ENCODE assay signal across 8 mouse cellular contexts in genomic region chr12:55492184-55492898, GRCm38 (mm10). TPM values are rescaled to one million over a fixed set of nuclear protein-coding genes. Genes with fewer than 3 reads are reported as not detected.
DNase-seq lines count a peak whose midpoint lies in the region; ATAC-seq lines count a peak whose summit lies in the region.

TSS of gene Nfkbia (minus strand) at chr12:55492647.

- no peaks in the 10 kb centered on the region for H3K9me3 ChIP-seq in intestine, embryonic 14.5 days (ENCODE audit: control insufficient read depth, low read length)

- peak within 1 kb of the TSS; percentile 85 for H3K4me2 ChIP-seq in intestine, embryonic 14.5 days (ENCODE audit: low read length)

- H3K4me1 ChIP-seq in intestine, embryonic 14.5 days (replicated peaks; ENCODE audit: control insufficient read depth, insufficient read depth, low read length): peaks cover 22% of the 10 kb centered on the region

- H3K36me3 ChIP-seq in intestine, embryonic 14.5 days (ENCODE audit: control insufficient read depth, insufficient read depth, low read length): peaks cover 34% of the 10 kb centered on the region

- H3K9ac ChIP-seq in intestine, embryonic 14.5 days (ENCODE audit: low read length): peak within 1 kb of the TSS; percentile 90

- intact Hi-C loops in left cerebral cortex, postnatal 10 days (cut with DNase I): loop anchor here (5.0 kb wide), 2 partner anchors 35 to 95 kb away; no protein-coding TSS in a partner anchor

- peak within 1 kb of the TSS; percentile 97 for H3K27ac ChIP-seq in intestine, embryonic 14.5 days (ENCODE audit: low read depth)

- H3K27me3 ChIP-seq in intestine, embryonic 14.5 days (replicated peaks; ENCODE audit: control insufficient read depth, insufficient read depth, low read length): no peaks in the 10 kb centered on the region

- peak; percentile 88 for ATAC-seq in intestine, embryonic 14.5 days (replicated peaks; ENCODE audit: low FRiP score, low TSS enrichment, low read depth)
- peak; percentile 54 for ATAC-seq in megakaryocyte progenitor cell, adult 5-6 weeks (replicated peaks; ENCODE audit: poor library complexity)

- H3K4me3 ChIP-seq in intestine, embryonic 14.5 days (ENCODE audit: low read depth, low read length): peak within 1 kb of the TSS; percentile 74

- peak; percentile 98 for DNase-seq in adrenal gland, adult 2 months
- DNase-seq in embryo, embryonic 11 days: peak; percentile 92
- DNase-seq in gastrocnemius, postnatal 25 days: peak; percentile 97
- peak; percentile 96 for DNase-seq in intestine, embryonic 14.5 days (ENCODE audit: low spot score)
- peak; percentile 90 to 95 for DNase-seq in left cerebral cortex, postnatal 10 days (ENCODE audit: extremely low spot score in 1 of 2, low spot score in 2 of 2)
- DNase-seq in right cerebral cortex, postnatal 10 days (ENCODE audit: low spot score in 2 of 2): peak; percentile 93
- peak; percentile 95 for DNase-seq in urinary bladder, postnatal 14 days (ENCODE audit: low spot score)

- under 1% methylated on average over 48 of the region's 58 CpGs for WGBS in intestine, embryonic 14.5 days

RNA-seq across cellular contexts. Expression of gene Nfkbia, which starts in this region (rescaled TPM):
- total RNA-seq in adrenal gland, adult 2 months (2021): 10 to 100 TPM; 90.6 to 94.6 TPM
- 197 and 256 TPM in 2 replicates for polyA plus RNA-seq in adrenal gland, adult 2 months (2012; rRNA removed)
- 10 to 100 TPM; 17.8 to 20.8 TPM for total RNA-seq in gastrocnemius, postnatal 25 days (2021)
- polyA plus RNA-seq in intestine, embryonic 14.5 days (2014; fragmentation: Nextera tagmentation; extraction: Ambion mirVana): 75.3 and 80.3 TPM in 2 replicates
- 10 to 100 TPM; 27.8 to 37.5 TPM for total RNA-seq in left cerebral cortex, postnatal 10 days (2021)
- total RNA-seq in megakaryocyte progenitor cell, adult 5-6 weeks (2015): 40.6 and 85.4 TPM in 2 replicates
- total RNA-seq in megakaryocyte progenitor cell, adult 5-6 weeks (2017): 36.4 and 69.6 TPM in 2 replicates

Comparison
In these comparisons a context has a peak if more than half of its experiments do, and no peak if none do; other contexts are left out.
1. Peak in every context shown above with its lines: DNase-seq, ATAC-seq, H3K4me3 ChIP-seq and H3K27ac ChIP-seq.